Mouse (Mus musculus) left cerebral cortex, postnatal 36 days (tissue): ENCODE measurements around the gene Pxn. TPM values are rescaled to one million over a fixed set of nuclear protein-coding genes. Genes with fewer than 3 reads are reported as not detected.

ENCODE experiments used
- DNase-seq, 2 experiments: peaks; one replicate each; pipeline ENCODE4 v3.0.0; 2021 to 2022; ENCODE audit warnings: low spot score in 2 of 2, mixed read lengths in 1 of 2
- intact Hi-C: fragments of 180-260 bp; cut with DNase I; formaldehyde crosslinking; loops from one replicate; pipeline ENCODE4 v1.15.1; 2025
- total RNA-seq, 2 experiments: library from RNA; stranded (reverse); gene quantifications; 2 replicates each; pipeline ENCODE4 v1.2.3; 2021

Gene Pxn
- 10 to 100 TPM; 15.1 to 24.7 TPM for total RNA-seq

GRCm38 (mm10) chr5:115506454-115507201, at the start of gene Pxn:
TSS of gene Pxn (plus strand) at chr5:115506676.
- DNase-seq = peak; percentile 87 to 89
- intact Hi-C loops = loop anchor here (1.0 to 5.0 kb wide), 2 partner anchors 32 to 51 kb away; partner anchors contain the start of gene Rplp0

- intact Hi-C loops = no loop called here
- DNase-seq = no peak
Measured at GRCm38 (mm10) chr5:115458918-115459317, 47.6 kb upstream of the Pxn start.

DNA sequence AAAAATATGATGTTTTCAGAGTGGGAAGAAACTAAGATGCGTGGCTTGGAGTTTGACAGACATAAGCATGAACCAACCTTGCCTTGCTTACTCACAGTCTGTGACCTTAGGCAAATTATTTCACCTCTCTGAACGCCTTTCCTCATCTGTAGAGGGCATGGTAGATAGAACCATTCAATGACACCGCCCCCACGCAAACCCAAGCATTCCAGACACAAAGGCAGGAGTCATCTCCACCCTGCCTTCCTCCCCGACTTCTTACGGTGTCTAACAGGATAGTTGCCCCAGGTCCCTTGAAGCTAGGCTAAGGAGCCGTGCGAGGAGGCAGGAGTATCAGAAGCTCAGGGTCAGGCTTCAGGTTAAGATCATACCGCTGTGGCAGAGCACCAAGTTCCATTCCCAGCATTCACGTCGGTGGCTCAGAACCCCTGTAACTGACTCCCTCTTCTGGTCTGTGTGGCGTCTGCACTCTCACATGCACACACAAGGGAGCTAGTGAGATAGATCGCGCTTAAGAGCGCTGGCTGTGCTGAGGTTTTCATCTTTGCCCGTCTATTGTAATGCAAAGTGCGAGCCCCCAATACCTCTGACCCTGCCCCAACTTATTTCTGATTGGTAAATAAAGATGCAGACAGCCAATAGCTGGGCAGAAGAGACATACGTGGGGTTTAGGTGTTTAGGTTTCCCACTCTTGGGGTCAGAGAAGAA, 41.9 kb upstream of the Pxn start:
- DNase-seq = no peak
- intact Hi-C loops = no loop called here

GRCm38 (mm10) chr5:115465642-115466420, 40.6 kb upstream of the Pxn start, which contains the start of gene Pla2g1b:
TSS of gene Pla2g1b (plus strand) at chr5:115466262.
- DNase-seq = no peak
- intact Hi-C loops = no loop called here

DNA sequence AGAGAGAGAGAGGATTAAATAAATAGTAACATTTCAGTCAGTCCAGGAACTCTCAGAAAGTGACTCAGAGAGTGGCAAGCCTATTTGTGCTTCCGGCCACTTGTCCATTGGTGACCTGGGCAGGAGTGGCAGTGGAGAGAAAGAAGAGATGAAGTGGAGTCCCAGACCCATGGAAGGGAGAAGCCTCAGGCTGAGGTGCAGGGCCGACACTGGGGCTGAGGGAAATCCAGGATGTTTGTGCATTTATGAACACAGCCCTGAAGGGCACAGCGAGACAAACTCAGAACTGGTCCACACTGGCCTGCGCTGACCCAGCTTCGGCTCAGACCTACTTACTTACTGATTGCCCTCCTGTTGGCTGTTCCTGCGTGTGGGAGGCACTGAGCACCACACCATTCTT, 36.7 kb upstream of the Pxn start:
- intact Hi-C loops = no loop called here
- no peak for DNase-seq

- intact Hi-C loops = no loop called here
Measured at GRCm38 (mm10) chr5:115470766-115471531, 35.5 kb upstream of the Pxn start.

DNA sequence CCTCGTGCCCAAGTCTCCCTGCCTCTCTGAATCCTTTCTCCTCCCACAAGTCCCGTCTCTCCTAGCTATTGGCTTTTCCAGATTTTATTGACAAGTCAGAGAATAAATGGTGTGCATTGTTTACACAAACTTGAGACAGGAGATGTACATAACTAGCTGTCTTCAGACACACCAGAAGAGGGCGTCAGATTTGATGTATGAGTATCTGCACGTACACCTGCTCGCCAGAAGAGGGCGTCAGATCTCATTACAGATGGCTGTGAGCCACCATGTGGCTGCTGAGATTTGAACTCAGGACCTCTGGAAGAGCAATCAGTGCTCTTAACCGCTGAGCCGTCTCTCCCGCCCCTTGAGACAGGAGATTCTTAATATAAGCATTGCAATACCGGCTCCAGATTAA, 33.3 kb upstream of the Pxn start:
- no peak for DNase-seq
- intact Hi-C loops = no loop called here

More at GRCm38 (mm10) chr5:115470766-115471531, 35.5 kb upstream of the Pxn start:
- peak; percentile 21 to 40 for DNase-seq

DNA sequence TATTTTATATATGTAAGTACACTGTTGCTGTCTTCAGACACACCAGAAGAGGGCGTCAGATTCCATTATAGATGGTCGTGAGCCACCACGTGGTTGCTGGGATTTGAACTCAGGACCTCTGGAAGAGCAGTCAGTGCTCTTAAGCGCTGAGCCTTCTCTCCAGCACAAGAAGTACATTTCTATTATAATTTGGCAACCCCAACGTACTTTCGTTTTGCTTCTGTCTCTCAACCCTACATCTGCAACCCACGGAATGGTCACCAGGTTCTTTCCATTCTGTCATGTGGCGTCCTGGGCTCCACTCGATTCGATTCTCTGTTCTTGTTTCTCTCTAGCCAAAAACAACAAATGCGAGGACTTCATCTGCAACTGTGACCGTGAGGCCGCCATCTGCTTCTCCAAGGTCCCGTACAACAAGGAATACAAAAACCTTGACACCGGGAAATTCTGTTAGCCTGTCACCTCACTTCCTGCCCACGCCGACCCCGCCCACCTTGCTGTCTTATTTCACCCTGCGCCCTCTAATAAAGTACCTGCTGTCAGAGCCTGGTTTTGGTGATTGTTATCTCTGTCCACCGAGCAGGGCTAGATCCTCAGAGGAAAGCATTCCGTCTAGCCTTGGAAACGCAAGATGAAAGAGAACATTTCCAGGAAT, 32.2 kb upstream of the Pxn start:
- DNase-seq = no peak
- intact Hi-C loops = no loop called here

GRCm38 (mm10) chr5:115475337-115476106, 31.0 kb upstream of the Pxn start:
- intact Hi-C loops = no loop called here
- DNase-seq = peak; percentile 34 to 35

GRCm38 (mm10) chr5:115476107-115476727, 30.3 kb upstream of the Pxn start:
- intact Hi-C loops = no loop called here

GRCm38 (mm10) chr5:115479561-115479960, 26.9 kb upstream of the Pxn start:
- DNase-seq = no peak
- intact Hi-C loops = no loop called here

More at GRCm38 (mm10) chr5:115476107-115476727, 30.3 kb upstream of the Pxn start:
- DNase-seq = no peak

DNA sequence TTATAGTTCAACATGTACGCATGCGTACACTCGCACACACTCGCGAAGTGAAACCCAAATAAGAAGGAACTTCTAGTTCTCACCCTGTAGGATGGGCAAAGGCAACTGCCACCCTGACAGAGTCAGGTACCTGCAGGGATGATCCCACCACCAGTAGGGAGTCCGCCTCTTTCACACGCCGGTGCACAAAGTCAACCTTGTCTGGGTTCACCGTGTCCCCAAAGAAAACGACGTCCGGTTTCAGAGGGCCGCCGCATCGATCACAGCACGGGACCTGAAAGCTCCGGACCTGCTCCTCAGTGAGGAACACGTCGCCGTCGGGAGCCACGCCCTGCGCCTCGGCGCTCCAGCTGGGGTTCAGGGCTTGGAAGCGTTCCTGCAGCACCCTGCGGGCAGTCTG, 26.4 kb upstream of the Pxn start:
- intact Hi-C loops = no loop called here
- no peak for DNase-seq

GRCm38 (mm10) chr5:115482390-115483265, 23.8 kb upstream of the Pxn start:
- intact Hi-C loops = no loop called here
- no peak for DNase-seq

DNA sequence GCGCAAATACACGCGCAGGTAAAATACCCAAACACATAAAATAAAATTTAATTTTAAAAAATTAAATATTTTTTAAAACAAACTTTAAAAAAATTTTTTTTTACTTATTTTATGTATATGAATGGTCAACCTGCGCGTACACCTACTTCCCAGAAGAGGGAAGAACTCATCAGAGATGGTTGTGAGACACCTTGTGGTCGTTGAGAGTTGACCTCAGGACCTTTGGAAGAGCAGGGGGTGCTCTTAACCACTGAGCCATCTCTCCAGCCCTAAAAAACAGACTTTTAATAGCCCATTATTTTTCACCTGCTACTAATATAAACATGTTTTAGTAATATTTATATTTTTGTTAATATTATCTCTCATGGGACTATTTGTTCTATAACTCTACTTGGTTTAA, 23.1 kb upstream of the Pxn start:
- intact Hi-C loops = no loop called here
- DNase-seq = no peak

DNA sequence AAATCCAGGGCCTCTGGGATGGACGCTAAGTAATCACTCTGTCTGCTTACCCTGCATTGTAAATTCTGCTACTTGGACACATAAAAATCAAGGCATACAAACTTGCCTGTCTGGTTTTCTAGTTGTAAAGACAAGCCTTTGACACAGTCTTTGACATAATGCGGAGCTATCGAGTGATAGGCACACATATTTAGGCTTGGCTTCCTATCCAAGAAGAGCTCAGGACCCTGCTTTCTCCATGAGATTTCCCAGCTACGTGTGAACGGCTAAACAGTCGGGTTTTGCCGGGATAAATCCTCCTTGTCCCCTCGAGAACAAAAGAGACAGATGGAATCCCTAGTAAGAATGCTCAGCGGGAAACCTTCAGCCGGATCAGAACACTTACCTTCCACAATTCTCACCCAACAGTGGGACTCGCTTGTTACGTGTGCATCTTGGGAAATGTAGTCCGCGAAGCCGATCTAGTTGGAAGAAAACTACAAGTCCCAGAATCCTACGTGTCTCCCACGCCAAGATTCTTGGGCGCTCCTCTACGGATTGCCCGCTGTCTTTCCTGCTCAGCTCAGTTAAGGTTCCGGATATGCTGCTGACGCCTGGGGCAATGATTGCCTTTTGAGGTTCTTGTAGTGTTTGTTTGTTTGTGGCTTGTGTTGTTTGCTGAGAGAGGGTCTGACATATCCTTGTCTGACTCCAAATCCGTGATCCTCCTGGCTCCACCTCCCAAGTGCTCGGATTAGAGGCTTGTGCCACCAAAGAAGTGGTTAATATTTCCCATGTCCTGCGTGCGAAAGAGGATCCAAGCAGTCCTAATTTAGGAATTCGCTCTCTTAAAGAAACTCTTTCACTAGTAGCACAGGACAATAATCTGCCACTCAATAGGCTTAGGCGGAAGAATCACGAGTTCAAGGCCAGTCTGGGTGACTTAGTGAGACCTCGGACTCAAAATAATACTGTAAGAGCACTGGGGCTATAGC, 22.2 kb upstream of the Pxn start, which contains the start of gene Sirt4:
TSS of gene Sirt4 (minus strand) at position 779 of the 974 bp plus-strand sequence.
- peak; percentile 83 to 87 for DNase-seq
- intact Hi-C loops = no loop called here

DNA sequence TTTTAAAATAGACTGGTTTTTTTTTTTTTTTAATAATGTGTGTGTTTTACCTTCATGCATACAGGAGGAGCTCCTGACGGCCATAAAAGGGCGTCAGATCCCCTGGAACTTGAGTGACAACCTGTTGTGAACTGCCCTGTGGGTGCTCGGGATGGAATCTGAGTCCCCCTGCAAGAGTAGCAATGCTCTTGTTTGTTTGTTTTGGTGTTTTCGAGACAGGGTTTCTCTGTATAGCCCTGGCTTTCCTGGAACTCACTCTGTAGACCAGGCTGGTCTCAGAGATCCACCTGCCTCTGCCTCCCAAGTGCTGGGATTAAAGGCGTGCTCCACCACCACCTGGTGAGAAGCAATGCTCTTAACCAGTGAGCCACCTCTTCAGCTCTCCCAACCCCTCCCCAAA, 21.5 kb upstream of the Pxn start:
- intact Hi-C loops = no loop called here

More for the DNA sequence above, 21.5 kb upstream of the Pxn start:
- no peak for DNase-seq
